Mouse (Mus musculus): ENCODE results near the gene Shisal2b. TPM values are rescaled to one million over a fixed set of nuclear protein-coding genes. Genes with fewer than 3 reads are reported as not detected.

The Shisal2b gene
- polyA plus RNA-seq, 1 experiment from 2014 or later = 0.55 TPM

DNA sequence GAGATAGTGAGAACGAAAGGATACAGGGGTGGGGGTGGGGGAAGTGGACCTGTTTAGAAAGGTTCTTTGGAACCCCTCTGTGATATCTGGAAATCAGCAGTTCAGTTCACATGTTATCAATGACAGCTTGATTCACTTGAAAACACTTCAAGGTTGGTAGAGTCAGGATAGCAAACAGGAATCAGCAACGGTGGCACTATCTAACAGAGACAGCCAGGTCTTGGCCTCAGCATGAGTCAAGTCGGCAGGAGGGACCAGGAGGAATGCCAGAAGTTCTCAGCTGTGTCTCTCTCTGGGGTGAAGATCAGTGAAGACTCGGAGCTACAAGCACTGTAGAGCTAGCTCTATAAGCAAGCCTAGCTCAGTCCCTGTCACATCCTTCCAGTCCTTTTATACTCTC, 14.8 kb upstream of the Shisal2b start:
- 70% methylated on average over 4 of the region's 4 CpGs for WGBS
- no peak overlapping the region for H3K27ac ChIP-seq (ENCODE audit: low read length)
- no peaks in the 10 kb centered on the region for H3K27me3 ChIP-seq (ENCODE audit: control insufficient read depth, insufficient read depth, low read length)
- no peaks in the 10 kb centered on the region for H3K4me1 ChIP-seq (ENCODE audit: control insufficient read depth, insufficient read depth, low read length)
- no peak overlapping the region for H3K4me3 ChIP-seq (ENCODE audit: low read depth, low read length)
- no peaks in the 10 kb centered on the region for H3K9me3 ChIP-seq (ENCODE audit: control insufficient read depth, low read depth, low read length)
- H3K4me2 ChIP-seq (replicated peaks; ENCODE audit: low read depth, low read length) = no peak overlapping the region
- no peaks in the 10 kb centered on the region for H3K36me3 ChIP-seq (ENCODE audit: control insufficient read depth, insufficient read depth, low read length)
- no peak for ATAC-seq (ENCODE audit: insufficient number of reproducible peaks, insufficient read depth, low FRiP score, low read depth)
- H3K9ac ChIP-seq (replicated peaks; ENCODE audit: low read depth, low read length) = no peak overlapping the region

- no peak overlapping the region for H3K4me2 ChIP-seq (replicated peaks; ENCODE audit: low read depth, low read length)
- H3K4me3 ChIP-seq (ENCODE audit: low read depth, low read length) = no peak overlapping the region
- WGBS = 97% methylated on average over 2 of the region's 2 CpGs
- no peaks in the 10 kb centered on the region for H3K27me3 ChIP-seq (ENCODE audit: control insufficient read depth, insufficient read depth, low read length)
- H3K9ac ChIP-seq (replicated peaks; ENCODE audit: low read depth, low read length) = no peak overlapping the region
- H3K4me1 ChIP-seq (ENCODE audit: control insufficient read depth, insufficient read depth, low read length) = no peaks in the 10 kb centered on the region
- no peak for ATAC-seq (ENCODE audit: insufficient number of reproducible peaks, insufficient read depth, low FRiP score, low read depth)
- H3K27ac ChIP-seq (ENCODE audit: low read length) = no peak overlapping the region
- no peaks in the 10 kb centered on the region for H3K9me3 ChIP-seq (ENCODE audit: control insufficient read depth, low read depth, low read length)
- H3K36me3 ChIP-seq (ENCODE audit: control insufficient read depth, insufficient read depth, low read length) = no peaks in the 10 kb centered on the region
Observed at GRCm38 (mm10) chr13:104869907-104870306, 6.2 kb upstream of the Shisal2b start.

DNA sequence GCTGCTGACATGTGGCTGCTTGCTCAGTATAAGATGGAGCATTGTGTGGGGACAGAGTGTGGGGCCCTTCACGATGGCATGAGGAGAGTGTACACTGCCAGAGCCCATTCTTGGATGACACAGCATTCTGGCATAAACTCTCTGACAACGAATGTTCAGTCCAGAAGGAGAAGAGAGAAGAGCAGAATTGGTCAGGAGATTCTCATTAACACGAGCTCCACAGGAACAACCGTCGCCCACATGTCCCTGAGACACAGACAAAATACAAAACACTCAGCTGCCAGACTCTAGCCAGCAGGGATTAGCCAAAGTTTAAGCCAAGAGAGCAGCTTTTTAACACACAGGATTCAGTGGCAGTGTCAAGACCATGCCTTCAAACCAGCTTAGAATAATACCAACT, 3.0 kb upstream of the Shisal2b start:
- Histone ChIP-seq H3K27ac (ENCODE audit: low read length) (no peak overlapping the region), H3K36me3 (ENCODE audit: control insufficient read depth, insufficient read depth, low read length) (no peaks in the 10 kb centered on the region), H3K4me2 (replicated peaks; ENCODE audit: low read depth, low read length) (no peak overlapping the region), H3K27me3 (ENCODE audit: control insufficient read depth, insufficient read depth, low read length) (no peaks in the 10 kb centered on the region), H3K9ac (replicated peaks; ENCODE audit: low read depth, low read length) (no peak overlapping the region), H3K9me3 (ENCODE audit: control insufficient read depth, low read depth, low read length) (no peaks in the 10 kb centered on the region), H3K4me3 (ENCODE audit: low read depth, low read length) (no peak overlapping the region), H3K4me1 (ENCODE audit: control insufficient read depth, insufficient read depth, low read length) (no peaks in the 10 kb centered on the region)
- WGBS = 77% methylated on average over 5 of the region's 5 CpGs
- no peak for ATAC-seq (ENCODE audit: insufficient number of reproducible peaks, insufficient read depth, low FRiP score, low read depth)

- H3K27ac ChIP-seq (ENCODE audit: low read length) = no peak overlapping the region
- no peak overlapping the region for H3K4me2 ChIP-seq (replicated peaks; ENCODE audit: low read depth, low read length)
- no peaks in the 10 kb centered on the region for H3K36me3 ChIP-seq (ENCODE audit: control insufficient read depth, insufficient read depth, low read length)
- WGBS = 77% methylated on average over 2 of the region's 2 CpGs
- H3K4me3 ChIP-seq (ENCODE audit: low read depth, low read length) = no peak overlapping the region
- H3K4me1 ChIP-seq (ENCODE audit: control insufficient read depth, insufficient read depth, low read length) = no peaks in the 10 kb centered on the region
- no peaks in the 10 kb centered on the region for H3K9me3 ChIP-seq (ENCODE audit: control insufficient read depth, low read depth, low read length)
- no peaks in the 10 kb centered on the region for H3K27me3 ChIP-seq (ENCODE audit: control insufficient read depth, insufficient read depth, low read length)
- H3K9ac ChIP-seq (replicated peaks; ENCODE audit: low read depth, low read length) = no peak overlapping the region
- no peak for ATAC-seq (ENCODE audit: insufficient number of reproducible peaks, insufficient read depth, low FRiP score, low read depth)
Observed at GRCm38 (mm10) chr13:104853645-104854044, 10.0 kb downstream of the Shisal2b start.

DNA sequence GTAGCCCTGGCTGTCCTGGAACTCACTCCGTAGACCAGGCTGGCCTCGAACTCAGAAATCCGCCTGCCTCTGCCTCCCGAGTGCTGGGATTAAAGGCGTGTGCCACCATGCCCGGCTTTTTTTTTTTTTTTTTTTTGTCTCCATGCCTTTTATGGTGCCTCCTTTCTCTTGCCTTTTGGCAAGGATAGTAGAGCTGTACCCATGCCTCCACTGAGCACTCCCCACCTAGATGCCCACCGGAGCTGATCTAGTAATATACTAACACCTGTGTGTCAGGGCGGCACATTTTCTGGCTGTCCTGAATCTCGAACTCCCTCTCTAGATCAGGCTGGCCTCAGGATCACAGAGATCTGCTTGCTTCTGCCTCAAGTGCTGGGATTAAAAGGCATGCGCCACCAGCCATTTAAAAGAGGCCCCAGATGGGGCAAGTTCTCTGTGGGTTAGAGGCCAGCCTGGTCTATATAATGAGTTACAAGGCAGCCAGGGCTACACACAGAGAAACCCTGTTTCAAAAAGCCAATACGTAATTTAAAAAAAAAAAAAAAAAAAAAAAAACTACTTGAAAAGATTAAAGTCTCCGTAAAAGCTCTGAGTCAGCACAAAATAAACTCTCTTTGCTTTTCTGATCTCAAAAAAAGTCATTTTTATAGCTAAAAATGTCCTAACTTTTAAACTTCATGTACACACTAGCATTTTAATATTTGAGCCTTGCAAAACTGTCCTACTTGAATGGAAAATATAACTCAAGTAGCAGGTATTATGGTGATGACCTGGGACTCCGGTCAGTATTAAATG, 20.2 kb downstream of the Shisal2b start:
- Histone ChIP-seq H3K27me3 (ENCODE audit: control insufficient read depth, insufficient read depth, low read length) (no peaks in the 10 kb centered on the region), H3K27ac (ENCODE audit: low read length) (no peak overlapping the region), H3K36me3 (ENCODE audit: control insufficient read depth, insufficient read depth, low read length) (peaks cover 4% of the 10 kb centered on the region; the same call in 1 of the 2 replicates), H3K9ac (replicated peaks; ENCODE audit: low read depth, low read length) (no peak overlapping the region), H3K9me3 (ENCODE audit: control insufficient read depth, low read depth, low read length) (no peaks in the 10 kb centered on the region), H3K4me1 (ENCODE audit: control insufficient read depth, insufficient read depth, low read length) (no peaks in the 10 kb centered on the region), H3K4me3 (ENCODE audit: low read depth, low read length) (no peak overlapping the region), H3K4me2 (replicated peaks; ENCODE audit: low read depth, low read length) (no peak overlapping the region)
- WGBS = 90% methylated on average over 9 of the region's 13 CpGs
- ATAC-seq (ENCODE audit: insufficient number of reproducible peaks, insufficient read depth, low FRiP score, low read depth) = no peak

DNA sequence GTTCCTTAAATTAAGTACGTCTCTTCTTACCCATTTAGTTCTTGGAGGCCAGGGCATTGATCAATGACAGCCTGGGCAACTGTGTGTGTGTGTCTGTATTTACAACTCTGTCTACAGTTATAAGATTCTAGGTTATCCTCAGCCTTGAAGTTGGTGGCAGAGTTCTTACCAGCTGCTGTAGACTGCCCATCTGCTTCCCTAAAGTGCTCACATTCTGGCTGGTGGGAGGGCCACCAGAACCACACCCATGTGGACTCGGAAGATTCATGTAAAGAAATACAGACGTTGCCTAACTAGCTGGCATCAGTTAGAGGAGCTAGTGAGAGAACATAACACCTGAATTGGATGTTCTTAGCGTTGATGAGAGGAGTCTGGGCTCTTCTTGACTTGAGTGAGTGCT, 21.8 kb downstream of the Shisal2b start:
- Histone ChIP-seq H3K9ac (replicated peaks; ENCODE audit: low read depth, low read length) (no peak overlapping the region), H3K4me3 (ENCODE audit: low read depth, low read length) (no peak overlapping the region), H3K27ac (ENCODE audit: low read length) (no peak overlapping the region), H3K27me3 (ENCODE audit: control insufficient read depth, insufficient read depth, low read length) (no peaks in the 10 kb centered on the region), H3K4me2 (replicated peaks; ENCODE audit: low read depth, low read length) (no peak overlapping the region), H3K4me1 (ENCODE audit: control insufficient read depth, insufficient read depth, low read length) (no peaks in the 10 kb centered on the region), H3K9me3 (ENCODE audit: control insufficient read depth, low read depth, low read length) (no peaks in the 10 kb centered on the region), H3K36me3 (ENCODE audit: control insufficient read depth, insufficient read depth, low read length) (peaks cover 12% of the 10 kb centered on the region; the same call in 1 of the 2 replicates)
- WGBS = 55% methylated on average over 4 of the region's 4 CpGs
- ATAC-seq (ENCODE audit: insufficient number of reproducible peaks, insufficient read depth, low FRiP score, low read depth) = no peak

GRCm38 (mm10) chr13:104837628-104838027, 26.1 kb downstream of the Shisal2b start:
- Histone ChIP-seq H3K36me3 (ENCODE audit: control insufficient read depth, insufficient read depth, low read length) (peaks cover 37% of the 10 kb centered on the region), H3K4me1 (ENCODE audit: control insufficient read depth, insufficient read depth, low read length) (no peaks in the 10 kb centered on the region), H3K4me3 (ENCODE audit: low read depth, low read length) (no peak overlapping the region), H3K9me3 (ENCODE audit: control insufficient read depth, low read depth, low read length) (no peaks in the 10 kb centered on the region), H3K27ac (ENCODE audit: low read length) (no peak overlapping the region), H3K9ac (replicated peaks; ENCODE audit: low read depth, low read length) (no peak overlapping the region), H3K4me2 (replicated peaks; ENCODE audit: low read depth, low read length) (no peak overlapping the region), H3K27me3 (ENCODE audit: control insufficient read depth, insufficient read depth, low read length) (no peaks in the 10 kb centered on the region)
- ATAC-seq (ENCODE audit: insufficient number of reproducible peaks, insufficient read depth, low FRiP score, low read depth) = no peak
- 78% methylated on average over 7 of the region's 7 CpGs for WGBS

- Histone ChIP-seq H3K9me3 (ENCODE audit: control insufficient read depth, low read depth, low read length) (no peaks in the 10 kb centered on the region), H3K4me2 (replicated peaks; ENCODE audit: low read depth, low read length) (no peak overlapping the region), H3K27me3 (ENCODE audit: control insufficient read depth, insufficient read depth, low read length) (no peaks in the 10 kb centered on the region), H3K9ac (replicated peaks; ENCODE audit: low read depth, low read length) (no peak overlapping the region), H3K27ac (ENCODE audit: low read length) (no peak overlapping the region), H3K4me1 (ENCODE audit: control insufficient read depth, insufficient read depth, low read length) (no peaks in the 10 kb centered on the region), H3K36me3 (ENCODE audit: control insufficient read depth, insufficient read depth, low read length) (peaks cover 51% of the 10 kb centered on the region), H3K4me3 (ENCODE audit: low read depth, low read length) (no peak overlapping the region)
- ATAC-seq (ENCODE audit: insufficient number of reproducible peaks, insufficient read depth, low FRiP score, low read depth) = no peak
- WGBS = 91% methylated on average over 13 of the region's 13 CpGs
Observed at GRCm38 (mm10) chr13:104832811-104833210, 30.9 kb downstream of the Shisal2b start.

DNA sequence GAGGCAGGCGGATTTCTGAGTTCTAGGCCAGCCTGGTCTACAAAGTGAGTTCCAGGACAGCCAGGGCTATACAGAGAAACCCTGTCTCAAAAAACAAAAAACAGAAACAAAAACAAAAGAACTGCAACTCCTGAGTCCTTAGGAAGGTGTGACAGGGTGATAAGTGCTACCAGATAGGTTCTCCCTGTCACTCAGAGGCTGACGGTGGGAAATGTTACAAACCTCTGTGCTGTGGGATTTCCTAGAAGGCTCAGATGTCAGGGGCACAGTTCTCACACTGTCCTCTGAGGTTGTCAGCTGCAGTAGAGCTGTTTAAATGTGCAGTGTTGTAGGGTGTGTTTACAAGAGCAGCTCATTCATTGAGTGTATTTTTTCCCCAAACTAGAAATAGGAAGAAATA, 38.2 kb downstream of the Shisal2b start:
- ATAC-seq (ENCODE audit: insufficient number of reproducible peaks, insufficient read depth, low FRiP score, low read depth) = no peak

More for the DNA sequence above, 38.2 kb downstream of the Shisal2b start:
- WGBS = 85% methylated on average over 2 of the region's 2 CpGs
- no peak overlapping the region for H3K27ac ChIP-seq (ENCODE audit: low read length)
- H3K9me3 ChIP-seq (ENCODE audit: control insufficient read depth, low read depth, low read length) = no peaks in the 10 kb centered on the region; the same call in 1 of the 2 replicates
- no peak overlapping the region for H3K9ac ChIP-seq (replicated peaks; ENCODE audit: low read depth, low read length)
- peaks cover 16% of the 10 kb centered on the region for H3K36me3 ChIP-seq (ENCODE audit: control insufficient read depth, insufficient read depth, low read length)
- no peak overlapping the region for H3K4me3 ChIP-seq (ENCODE audit: low read depth, low read length)
- no peak overlapping the region for H3K4me2 ChIP-seq (replicated peaks; ENCODE audit: low read depth, low read length)
- no peaks in the 10 kb centered on the region for H3K27me3 ChIP-seq (ENCODE audit: control insufficient read depth, insufficient read depth, low read length)
- H3K4me1 ChIP-seq (ENCODE audit: control insufficient read depth, insufficient read depth, low read length) = 0 out of 2 replicates have a peak, but pooled peaks cover 3% of the 10 kb centered on the region

All from stomach, embryonic 14.5 days (tissue).